Mouse (Mus musculus): ENCODE data around the gene Gltpd2. TPM values are rescaled to one million over a fixed set of nuclear protein-coding genes. Genes with fewer than 3 reads are reported as not detected.
"Not testable (repeated sequence)": the region's sequence is repeated elsewhere in the genome, so short reads cannot be mapped to it uniquely, and the experiment has no call there.

Gene Gltpd2
- not detected for total RNA-seq (2022)

DNA sequence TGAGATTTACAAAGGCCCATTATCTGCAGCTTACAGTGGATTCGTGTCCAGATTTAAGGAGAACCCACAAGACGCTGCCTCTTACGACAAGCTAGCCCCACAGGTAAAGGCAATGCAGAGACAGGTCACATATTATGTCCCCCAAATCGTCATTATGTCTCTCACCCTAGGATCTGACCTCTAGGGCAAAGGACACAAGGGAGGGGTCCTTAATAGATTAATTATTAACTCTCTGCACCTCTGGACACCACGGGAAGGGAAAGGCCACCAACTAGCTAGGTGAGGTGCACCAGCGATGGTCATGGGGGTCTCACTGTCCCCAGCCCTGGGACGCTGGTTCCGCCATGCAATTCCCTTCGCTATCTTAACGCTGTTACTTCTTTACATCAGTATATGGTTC, at the start of gene Gltpd2:
Gltpd2 (plus strand) TSS at position 274 of the 400 bp plus-strand sequence.
- DNase-seq: no peak

- no peak for DNase-seq
Observed at GRCm38 (mm10) chr11:70469764-70470163, 49.2 kb upstream of the Gltpd2 start.

DNA sequence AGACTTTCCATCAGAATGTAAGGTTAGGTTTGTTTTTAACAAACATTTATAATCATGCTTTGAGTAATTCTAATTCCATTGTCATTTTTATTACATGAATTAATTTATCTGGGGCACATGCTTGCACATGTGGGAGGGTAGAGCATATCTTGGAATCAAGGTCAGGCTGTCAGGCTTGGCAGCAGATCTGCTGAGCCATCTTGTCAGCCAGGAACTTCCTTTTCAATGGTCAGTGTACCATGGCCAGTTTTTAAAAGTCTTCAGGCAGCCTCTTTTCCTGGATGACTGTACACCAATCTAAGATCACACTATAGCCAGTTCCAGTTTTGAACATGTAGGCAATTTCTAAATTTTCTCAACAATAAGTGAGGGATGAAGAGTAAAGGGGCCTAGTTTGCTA, 46.3 kb upstream of the Gltpd2 start:
- DNase-seq: peak; percentile 36

DNA sequence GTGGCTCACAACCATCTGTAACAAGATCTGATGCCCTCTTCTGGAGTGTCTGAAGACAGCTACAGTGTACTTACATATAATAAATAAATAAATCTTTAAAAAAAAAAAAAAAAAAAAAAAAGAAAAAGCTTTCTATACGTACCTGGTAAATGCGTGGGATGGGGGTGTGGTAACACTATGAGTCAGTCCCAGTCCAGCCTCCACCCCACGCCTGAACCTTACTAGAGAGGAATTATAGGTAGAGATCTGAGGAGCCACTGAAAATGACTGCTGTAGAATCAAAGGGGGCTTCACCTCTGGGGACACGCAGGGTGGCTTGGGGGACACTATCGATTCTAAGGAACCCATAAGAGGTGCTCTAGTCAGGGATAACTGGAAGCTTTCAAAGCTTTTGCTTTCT, 45.7 kb upstream of the Gltpd2 start:
- DNase-seq: not testable (repeated sequence)

- no peak for DNase-seq
Observed at GRCm38 (mm10) chr11:70474872-70475534, 44.0 kb upstream of the Gltpd2 start.

DNA sequence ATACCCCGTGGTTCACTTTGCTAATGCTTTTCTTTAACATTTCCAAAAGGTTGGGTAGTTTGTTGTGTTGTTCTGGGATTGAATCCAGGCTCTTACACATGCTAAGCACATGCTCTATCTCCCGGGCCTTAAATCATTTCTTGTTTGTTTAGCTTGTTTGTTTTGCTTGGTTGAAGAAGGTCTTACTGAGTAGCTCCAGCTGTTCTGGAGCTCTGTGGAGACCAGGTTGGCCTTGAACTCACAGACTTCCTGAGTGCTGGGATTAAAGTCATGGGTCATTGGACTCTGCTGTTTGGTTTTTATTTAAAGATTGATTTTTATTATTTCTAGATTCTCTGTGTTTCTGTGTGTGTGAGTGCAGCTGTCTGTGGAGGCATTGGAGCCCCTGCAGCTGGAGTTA, 33.5 kb upstream of the Gltpd2 start:
- no peak for DNase-seq

DNA sequence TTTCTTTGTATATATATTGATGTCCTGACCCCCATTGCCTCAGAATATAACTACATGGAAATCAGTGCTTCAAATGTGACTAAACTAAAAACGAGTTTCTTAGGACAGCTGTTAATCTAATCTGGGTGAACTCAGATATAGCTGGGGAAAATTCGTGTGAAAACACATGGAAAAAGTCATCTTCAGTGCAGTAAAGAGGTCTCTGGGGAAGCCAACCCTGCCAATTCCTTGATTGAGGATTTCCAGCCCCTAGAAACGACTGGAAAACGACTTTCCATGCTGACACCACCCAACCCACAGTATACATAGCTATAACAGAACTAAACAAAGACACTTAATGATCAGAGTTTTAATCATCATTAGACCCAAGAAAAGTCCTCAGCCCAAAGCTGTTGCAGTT, 31.2 kb upstream of the Gltpd2 start:
- DNase-seq: no peak

DNA sequence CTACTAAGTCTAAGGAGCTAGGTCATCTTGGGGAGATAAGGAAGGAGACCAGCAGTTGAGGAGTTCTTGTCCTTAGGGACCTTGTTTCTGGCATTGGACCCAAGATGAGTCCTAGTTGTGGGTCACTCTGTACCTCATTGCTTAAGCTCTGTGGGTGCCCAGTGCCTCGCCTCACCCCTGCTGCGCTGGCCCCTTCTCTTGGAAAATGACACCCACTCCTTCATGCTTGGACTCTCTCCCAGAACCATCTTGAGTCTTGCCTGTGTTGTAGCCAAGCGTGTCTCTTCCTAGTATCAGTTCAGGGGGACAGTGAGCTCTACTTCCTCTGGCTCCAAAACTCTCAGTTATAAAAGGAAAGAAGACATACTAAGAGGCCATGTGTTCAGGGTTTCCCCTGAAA, 29.9 kb upstream of the Gltpd2 start:
- no peak for DNase-seq

- no peak for DNase-seq
Observed at GRCm38 (mm10) chr11:70489684-70490083, 29.3 kb upstream of the Gltpd2 start.

DNA sequence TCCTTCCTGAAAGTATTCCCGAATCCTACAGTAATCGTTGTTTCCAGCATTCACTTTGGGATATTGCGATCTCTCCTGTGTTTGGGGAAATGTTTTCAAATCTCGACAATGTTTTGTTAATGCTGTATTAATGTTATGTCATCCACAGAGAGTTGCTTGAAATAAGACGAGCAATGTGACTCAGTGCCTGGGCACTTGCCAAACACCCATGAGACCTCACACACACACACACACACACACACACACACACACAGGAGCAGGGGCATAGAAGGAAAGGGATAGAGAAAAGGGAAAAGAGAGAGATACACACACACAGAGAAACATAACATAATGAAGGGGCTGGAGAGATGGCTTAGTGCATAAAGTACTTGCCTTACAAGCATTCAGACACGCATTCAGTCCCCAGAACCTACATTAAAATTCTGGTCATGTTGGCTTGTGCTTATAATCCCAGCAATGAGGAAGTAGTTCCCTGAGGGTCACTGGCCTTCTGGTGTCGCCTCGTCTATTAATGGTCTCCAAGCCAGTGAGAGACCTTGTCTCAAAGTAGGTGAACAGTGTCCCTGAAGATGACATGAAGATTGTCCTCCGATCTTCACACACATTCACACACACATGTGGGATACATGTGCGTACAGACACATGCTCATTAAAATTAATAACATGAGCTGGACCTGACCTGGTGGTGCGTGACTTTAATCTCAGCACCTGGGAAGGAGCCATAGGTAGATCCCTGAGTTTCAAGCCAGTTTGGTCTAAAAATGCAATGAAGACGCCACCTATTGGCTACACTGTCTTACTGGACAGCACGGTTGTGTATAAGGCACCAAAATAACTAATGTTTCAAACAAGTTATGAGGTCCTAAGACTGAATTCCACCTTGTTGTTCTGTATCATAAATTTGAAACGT, 19.2 kb upstream of the Gltpd2 start:
- DNase-seq: peak; percentile 41

- no peak for DNase-seq
Observed at GRCm38 (mm10) chr11:70500476-70500812, 18.6 kb upstream of the Gltpd2 start.

DNA sequence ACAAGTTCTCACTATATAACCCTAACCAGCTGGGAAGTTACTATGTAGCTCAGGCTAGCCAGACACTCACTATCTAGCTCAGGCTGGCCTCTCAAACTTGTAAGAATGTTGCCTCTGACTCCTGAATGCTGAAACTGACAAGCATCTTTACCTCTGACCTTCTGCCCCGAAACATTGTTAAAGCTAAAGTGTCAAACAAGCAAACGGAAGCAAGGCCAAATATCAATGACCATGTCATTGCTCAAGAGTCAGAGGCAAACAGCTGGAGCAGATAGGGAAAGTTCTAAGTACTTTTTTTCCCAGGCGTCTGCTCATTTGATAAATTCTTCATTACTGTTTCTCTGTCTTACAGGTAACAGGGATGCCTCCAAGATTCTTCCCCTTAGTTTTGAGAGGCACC, 17.0 kb upstream of the Gltpd2 start:
- no peak for DNase-seq

DNA sequence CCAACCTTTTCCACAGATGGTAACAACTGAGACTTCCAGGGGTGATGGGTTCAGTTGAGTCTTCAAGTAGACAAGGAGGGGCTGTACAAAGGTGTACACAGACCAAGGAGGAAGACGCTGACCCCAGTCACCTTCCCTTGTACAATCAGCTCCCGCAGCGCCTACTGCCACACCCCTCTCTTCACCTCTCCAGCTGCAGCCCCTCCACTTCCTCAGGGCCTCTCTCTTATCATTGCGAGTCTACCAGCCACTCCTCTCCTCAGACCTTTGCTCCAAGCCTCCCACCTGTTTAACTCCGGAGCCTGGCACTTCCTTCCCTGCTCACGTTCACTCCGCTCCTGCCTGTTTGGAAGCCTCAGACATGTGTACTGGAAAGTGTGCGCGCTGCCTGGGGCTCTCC, 14.0 kb upstream of the Gltpd2 start, which contains the start of gene Tm4sf5:
Tm4sf5 (plus strand) TSS at position 275 of the 400 bp plus-strand sequence.
- DNase-seq: no peak

GRCm38 (mm10) chr11:70506385-70506784, 12.6 kb upstream of the Gltpd2 start:
- peak; percentile 47 for DNase-seq

GRCm38 (mm10) chr11:70506962-70507515, 12.0 kb upstream of the Gltpd2 start:
- no peak for DNase-seq

DNA sequence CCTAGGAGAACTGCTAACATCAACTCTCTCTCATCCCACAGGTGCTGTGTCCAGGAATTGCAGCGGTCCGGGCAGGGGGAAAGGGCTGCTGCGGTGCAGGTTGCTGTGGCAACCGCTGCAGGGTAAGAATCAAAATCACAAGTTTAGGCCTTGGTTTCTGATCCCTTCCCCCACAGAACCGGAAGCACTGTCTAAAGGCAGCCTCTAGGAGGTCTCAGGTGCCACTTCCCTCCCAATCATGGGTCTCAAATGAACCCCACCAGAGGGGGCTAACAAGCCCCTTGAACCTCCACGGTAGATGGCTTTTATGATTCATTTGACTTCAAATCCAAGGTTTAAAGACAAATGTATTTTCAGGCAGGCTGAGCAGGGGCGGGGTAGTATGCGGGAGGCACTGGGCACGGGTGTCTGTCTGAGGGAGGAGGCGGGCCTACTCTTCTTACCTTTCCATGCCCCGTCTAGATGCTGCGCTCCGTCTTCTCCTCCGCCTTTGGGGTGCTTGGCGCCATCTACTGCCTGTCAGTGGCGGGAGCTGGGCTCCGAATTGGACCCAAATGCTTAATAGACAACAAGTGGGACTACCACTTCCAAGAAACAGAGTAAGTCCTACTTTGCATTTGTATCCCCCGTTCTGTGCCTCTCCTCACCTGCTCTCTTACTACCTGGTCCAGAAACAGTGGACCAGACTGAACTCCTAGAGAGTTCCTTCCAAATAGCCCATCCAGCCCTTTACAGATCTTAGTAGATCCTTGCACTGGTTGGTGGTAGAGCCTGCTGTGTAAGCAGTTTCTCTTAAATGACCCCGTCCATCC, 9.0 kb upstream of the Gltpd2 start:
- no peak for DNase-seq

DNA sequence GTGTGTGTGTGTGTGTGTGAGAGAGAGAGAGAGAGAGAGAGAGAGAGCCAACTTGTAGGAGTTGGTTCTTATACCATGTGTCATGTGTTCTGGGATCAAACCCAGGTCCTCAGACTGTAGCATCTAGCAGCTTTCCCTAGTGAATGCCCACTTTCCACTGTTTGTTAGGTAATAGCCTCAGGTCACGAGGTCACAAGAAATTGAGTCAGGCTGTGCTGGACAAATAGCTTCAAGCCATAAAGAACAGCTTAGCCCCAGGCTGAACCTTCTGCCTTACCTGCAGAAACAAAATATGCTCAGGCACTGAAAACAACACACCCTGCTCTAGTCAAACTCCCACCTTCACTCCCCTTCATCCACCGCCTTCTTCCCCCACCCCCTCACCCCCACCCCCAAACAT, 7.8 kb upstream of the Gltpd2 start:
- no peak for DNase-seq

DNA sequence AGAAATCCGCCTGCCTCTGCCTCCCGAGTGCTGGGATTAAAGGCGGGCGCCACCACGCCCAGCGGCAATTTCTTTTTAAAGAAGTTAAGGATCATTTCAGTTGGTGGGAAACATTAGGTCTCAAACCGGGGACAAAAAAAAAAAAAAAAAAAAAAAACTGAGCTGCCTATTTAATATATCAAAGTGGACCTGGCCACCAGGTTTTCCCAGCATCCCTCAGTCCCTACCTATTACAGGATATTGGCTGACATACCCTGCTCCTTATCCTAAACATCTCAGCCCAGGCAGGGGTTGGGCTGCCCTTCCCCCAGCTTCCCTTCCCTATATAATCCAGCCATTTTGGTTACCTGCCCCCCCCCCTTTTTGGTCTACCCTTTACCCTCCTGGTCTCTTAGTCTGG, 7.2 kb upstream of the Gltpd2 start:
- DNase-seq: no peak

GRCm38 (mm10) chr11:70512709-70513342, 6.2 kb upstream of the Gltpd2 start:
- no peak for DNase-seq

DNA sequence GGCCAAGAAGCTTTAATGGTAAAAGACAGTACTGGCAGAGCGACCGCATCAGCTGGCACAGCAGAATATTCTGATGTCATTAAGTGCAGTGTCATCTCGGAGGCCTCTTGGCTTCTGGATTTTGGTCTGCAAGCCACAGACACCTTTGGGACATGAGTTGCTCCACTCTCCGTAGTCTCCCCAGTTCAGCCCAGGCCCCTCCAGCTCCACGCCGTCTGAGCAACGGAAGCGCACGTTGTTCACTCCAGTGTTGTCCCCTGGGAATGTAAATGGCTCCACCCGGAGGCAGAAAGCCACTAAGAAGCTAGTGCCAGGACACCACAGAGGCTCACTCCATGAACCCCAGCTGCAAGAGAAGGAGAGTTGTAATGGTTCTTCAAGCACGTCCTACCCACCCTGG, 5.5 kb upstream of the Gltpd2 start:
- DNase-seq: no peak

GRCm38 (mm10) chr11:70514288-70514687, 4.7 kb upstream of the Gltpd2 start, which contains the start of gene Vmo1:
Gene Vmo1, minus strand, starts transcription at chr11:70514616.
- no peak for DNase-seq

DNA sequence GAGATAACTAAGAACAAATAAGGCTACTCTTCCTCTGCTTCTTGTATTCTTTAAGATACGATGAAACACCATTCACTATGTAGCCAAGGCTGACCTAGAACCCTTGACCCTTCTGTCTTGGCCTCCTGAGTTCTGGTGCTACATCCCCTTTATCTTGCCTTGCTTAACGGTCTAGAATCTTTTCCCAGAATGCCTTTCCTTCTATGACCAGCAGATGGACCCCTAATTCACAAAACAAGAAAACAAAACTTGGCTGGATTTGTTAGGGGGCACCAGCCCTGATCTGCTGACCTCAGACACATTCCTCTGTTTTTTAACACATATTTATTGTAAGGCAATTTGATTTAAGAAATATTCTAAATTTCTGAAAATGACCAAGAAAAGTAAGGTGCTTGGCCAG, 2.6 kb upstream of the Gltpd2 start:
- no peak for DNase-seq

All from adrenal gland, adult 8-10 months (tissue).